Mouse (Mus musculus) spleen, postnatal 4 days (tissue): ENCODE results near the gene Ppp1r12b.

ENCODE experiments used
- DNase-seq, 2 experiments: peaks; one replicate each; pipeline ENCODE4 v3.0.0; 2022; ENCODE audit warnings: low spot score in 2 of 2

Ppp1r12b gene

DNA sequence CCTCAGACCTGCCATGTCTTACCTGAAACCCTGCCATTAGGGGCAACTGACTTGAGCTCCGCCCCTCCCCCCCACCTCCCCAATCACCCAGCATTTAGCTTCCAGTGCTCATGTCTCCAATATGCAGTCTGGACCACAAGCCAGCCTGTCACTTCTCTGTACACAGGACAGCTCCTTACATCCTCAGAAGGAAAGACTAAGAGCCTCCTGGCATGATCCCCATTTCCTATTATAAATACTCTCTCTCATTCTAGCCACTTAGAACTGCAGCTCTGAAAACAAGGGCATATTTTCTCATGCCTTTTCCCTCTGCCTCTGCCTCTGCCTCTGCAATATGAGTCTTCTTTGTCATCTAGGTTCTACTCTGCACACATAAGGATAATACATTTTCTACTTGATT is 159.7 kb downstream of the Ppp1r12b start:
- no peak for DNase-seq

DNA sequence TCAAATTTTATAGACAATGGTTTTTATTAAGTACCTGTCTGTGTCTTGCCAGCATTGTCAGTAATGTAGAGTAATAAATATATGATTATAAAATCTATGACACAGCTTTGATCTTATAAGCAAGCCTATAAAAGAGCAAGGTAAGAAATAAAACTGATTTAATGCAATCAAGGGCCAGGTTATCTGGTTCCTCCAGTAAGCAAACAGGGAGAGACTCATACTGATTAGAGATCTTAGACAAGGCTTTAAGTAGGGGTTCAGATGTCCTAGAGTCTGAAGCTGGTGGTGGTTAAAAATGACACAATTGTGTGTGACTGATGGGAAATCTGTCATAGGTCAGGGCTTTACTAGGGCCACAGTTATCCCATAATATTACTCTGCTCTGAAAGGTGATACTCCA is 164.3 kb downstream of the Ppp1r12b start:
- no peak for DNase-seq

GRCm38 (mm10) chr1:134790716-134791439 is 164.9 kb downstream of the Ppp1r12b start:
- DNase-seq: peak in 1 of 2 experiments; percentile 22

- no peak for DNase-seq
Observed at GRCm38 (mm10) chr1:134788096-134788495, 167.6 kb downstream of the Ppp1r12b start.

- no peak for DNase-seq
Observed at GRCm38 (mm10) chr1:134784911-134785310, 170.8 kb downstream of the Ppp1r12b start.

GRCm38 (mm10) chr1:134784481-134784880 is 171.3 kb downstream of the Ppp1r12b start:
- no peak for DNase-seq

DNA sequence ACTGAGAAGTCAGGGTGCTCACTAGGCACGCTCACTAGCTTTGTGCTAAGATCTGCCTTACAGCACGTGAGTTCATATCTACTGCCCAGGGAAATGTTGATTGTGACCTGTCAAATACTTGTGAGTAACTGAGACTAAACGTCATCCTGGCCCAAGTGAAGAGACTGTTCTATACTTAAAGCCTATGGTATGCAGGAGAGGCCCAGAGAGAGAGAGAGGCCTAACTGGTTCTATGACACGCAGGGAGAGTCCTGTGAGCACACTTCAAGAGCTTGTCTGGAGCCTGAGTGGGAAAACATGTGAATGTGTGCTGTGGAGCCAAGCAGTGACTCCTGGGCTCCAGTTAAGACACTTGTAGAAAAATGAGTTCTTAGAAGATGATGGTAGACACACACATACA is 171.8 kb downstream of the Ppp1r12b start:
- DNase-seq: no peak

DNA sequence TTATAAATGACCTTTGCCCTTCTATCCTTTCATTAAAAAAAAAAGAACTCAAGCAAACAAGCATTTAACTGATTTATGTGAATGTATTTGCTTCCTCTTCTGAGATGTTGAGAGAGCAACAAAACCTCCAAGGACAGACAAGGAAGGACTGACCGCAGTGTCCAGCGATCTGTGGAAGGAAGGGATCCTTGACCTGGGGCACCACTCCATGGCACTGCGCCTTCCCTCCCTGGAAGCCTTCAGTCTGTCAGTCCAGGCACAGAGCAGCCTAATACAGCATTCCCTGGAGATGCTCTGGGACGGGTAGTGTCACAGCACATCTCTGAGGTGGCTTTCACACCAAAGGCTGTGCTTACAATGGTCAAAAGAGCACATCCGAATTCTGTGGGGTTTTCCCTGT is 172.9 kb downstream of the Ppp1r12b start:
- no peak for DNase-seq

DNA sequence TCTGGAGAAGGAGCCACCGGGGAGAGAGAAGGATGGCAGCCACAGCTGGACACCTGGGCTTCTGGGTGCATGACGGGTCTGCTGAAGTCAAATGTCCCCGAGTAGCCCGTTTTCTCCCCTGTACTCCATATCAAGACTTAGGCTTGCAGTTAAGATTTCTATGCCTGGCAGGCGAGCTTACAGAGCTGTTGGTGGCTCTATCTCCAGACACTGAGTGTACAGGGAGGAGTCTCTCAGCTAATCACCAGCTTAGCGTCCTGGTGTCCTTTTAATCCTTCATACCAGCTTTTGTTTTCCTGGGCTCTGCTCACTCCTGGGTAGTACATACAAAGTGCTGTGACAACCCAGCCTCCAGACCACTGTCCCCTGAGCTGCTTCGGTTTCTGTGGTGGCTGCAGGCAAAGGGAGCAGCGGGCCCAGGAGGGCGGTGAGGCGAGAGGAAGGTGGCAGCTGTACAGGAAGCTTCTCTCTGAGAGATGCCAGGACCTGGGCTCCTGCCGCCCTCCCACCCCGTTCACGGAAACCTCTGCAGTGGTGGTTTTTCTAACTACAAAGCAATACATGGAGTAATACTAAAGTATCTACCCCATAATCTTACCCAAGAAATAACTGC is 177.7 kb downstream of the Ppp1r12b start:
- no peak for DNase-seq

GRCm38 (mm10) chr1:134777201-134777885 is 178.4 kb downstream of the Ppp1r12b start:
- no peak for DNase-seq

GRCm38 (mm10) chr1:134775631-134776030 is 180.1 kb downstream of the Ppp1r12b start:
- no peak for DNase-seq

GRCm38 (mm10) chr1:134774728-134775287 is 180.9 kb downstream of the Ppp1r12b start:
- no peak for DNase-seq

- no peak for DNase-seq
Observed at GRCm38 (mm10) chr1:134774247-134774646, 181.5 kb downstream of the Ppp1r12b start.

- DNase-seq: no peak
Observed at GRCm38 (mm10) chr1:134773256-134773655, 182.5 kb downstream of the Ppp1r12b start.

- DNase-seq: no peak
Observed at GRCm38 (mm10) chr1:134772821-134773220, 182.9 kb downstream of the Ppp1r12b start.

- DNase-seq: no peak
Observed at GRCm38 (mm10) chr1:134771999-134772398, 183.7 kb downstream of the Ppp1r12b start.

GRCm38 (mm10) chr1:134771353-134771752 is 184.4 kb downstream of the Ppp1r12b start:
- DNase-seq: no peak

GRCm38 (mm10) chr1:134770312-134770711 is 185.4 kb downstream of the Ppp1r12b start:
- DNase-seq: no peak

DNA sequence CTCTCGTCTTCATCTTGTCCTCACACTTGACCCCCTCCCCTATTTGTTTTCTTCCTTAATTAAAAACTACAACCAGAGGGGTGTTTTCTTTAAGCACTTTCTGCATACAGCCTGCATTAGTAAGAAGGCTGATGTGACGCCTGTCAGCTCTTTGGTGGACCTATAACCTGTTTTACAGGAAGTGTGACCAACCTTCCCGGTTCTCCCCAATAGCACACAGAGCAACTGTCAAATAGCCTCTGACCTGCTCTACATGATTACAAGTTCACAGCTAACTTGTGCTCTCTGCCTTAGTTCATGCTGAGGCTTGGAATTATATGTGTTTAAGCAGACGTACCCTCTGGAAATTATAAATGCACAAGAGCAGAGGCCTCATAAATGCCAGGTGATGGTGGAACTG is 189.3 kb downstream of the Ppp1r12b start:
- DNase-seq: no peak

- DNase-seq: no peak
Observed at GRCm38 (mm10) chr1:134764831-134765458, 190.8 kb downstream of the Ppp1r12b start.

- DNase-seq: no peak
Observed at GRCm38 (mm10) chr1:134763776-134764438, 191.8 kb downstream of the Ppp1r12b start.

GRCm38 (mm10) chr1:134763250-134763649 is 192.5 kb downstream of the Ppp1r12b start:
- DNase-seq: no peak
